Mouse (Mus musculus): ENCODE measurements at regions not wholly inside any gene's neighbourhood (a gene's known extent, or its start where the extent isn't known, plus 50 kb on each side); places are given as distances from the start of the nearest gene placed in this dataset.

DNA sequence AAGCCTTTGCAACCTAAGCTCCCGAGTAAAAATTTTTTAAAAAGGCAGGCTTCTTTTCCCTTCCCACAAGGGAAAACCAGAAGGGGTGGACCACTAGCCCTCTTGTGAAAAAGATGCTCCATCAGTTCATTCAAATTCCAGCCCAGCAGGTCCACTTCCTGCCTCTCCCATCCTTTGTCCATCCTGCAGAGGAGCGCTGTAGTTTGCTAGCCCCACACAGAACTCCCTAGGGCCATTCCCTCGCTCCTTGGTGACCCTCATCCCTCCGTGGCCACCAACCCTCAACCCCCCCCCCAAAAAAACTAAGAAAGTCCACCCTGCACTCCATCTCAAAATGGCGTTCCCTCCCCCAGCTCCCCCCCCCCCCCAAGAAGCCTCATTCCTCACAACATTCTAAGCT, 136.5 kb downstream of the Ly86 start:
- Histone ChIP-seq H3K4me1 (ENCODE audit: control insufficient read depth, insufficient read depth, low read length) (peaks cover 33% of the 10 kb centered on the region), H3K4me3 (replicated peaks; ENCODE audit: extremely low read depth, low read depth, low read length) (no peak overlapping the region)
- TF ChIP-seq CTCF (IDR thresholded peaks at IDR 0.05; ENCODE audit: insufficient read depth, low read length) (no peak), POLR2A (IDR thresholded peaks at IDR 0.05; ENCODE audit: borderline replicate concordance, extremely low read depth, low read depth, low read length) (no peak)
- no peak for DNase-seq
- WGBS, result 31% methylated on average over 5 of the region's 5 CpGs

- peak; percentile 70 for DNase-seq
- Histone ChIP-seq H3K4me1 (ENCODE audit: control insufficient read depth, insufficient read depth, low read length) (peaks cover 28% of the 10 kb centered on the region), H3K4me3 (replicated peaks; ENCODE audit: extremely low read depth, low read depth, low read length) (peak overlapping the region; percentile 26)
- TF ChIP-seq POLR2A (IDR thresholded peaks at IDR 0.05; ENCODE audit: borderline replicate concordance, extremely low read depth, low read depth, low read length) (no peak; the same call in 1 of the 2 replicates), CTCF (IDR thresholded peaks at IDR 0.05; ENCODE audit: insufficient read depth, low read length) (no peak)
- WGBS, result 7% methylated on average over 2 of the region's 2 CpGs
These were observed 137.0 kb downstream of the Ly86 start for GRCm38 (mm10) chr13:37482038-37482437.

DNA sequence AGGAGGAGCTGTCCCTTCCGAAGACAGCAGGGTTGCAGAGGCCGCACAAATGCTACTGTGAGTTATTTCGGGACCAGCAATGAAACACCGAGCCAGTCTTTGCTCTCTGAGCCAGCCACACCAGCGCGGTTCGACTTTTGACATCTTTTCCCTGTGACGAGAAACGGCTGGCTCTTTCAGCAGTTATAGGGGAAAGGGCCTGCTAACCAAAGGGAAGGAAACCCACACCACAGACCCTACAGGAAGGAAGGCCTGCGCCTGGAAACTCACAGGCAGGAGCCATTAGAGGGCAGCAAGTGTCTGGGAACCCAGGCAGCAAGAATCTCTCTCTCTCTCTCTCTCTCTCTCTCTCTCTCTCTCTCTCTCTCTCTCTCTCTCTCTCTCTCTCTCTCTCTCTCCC, 137.6 kb downstream of the Ly86 start:
- Histone ChIP-seq H3K4me1 (ENCODE audit: control insufficient read depth, insufficient read depth, low read length) (peaks cover 24% of the 10 kb centered on the region), H3K4me3 (replicated peaks; ENCODE audit: extremely low read depth, low read depth, low read length) (peak overlapping the region; percentile 29)
- 3% methylated on average over 10 of the region's 10 CpGs for WGBS
- DNase-seq, result peak; percentile 76
- TF ChIP-seq CTCF (IDR thresholded peaks at IDR 0.05; ENCODE audit: insufficient read depth, low read length), result peak; percentile 57; the same call in 1 of the 2 replicates
- peak; percentile 49; the same call in 1 of the 2 replicates for TF ChIP-seq POLR2A (IDR thresholded peaks at IDR 0.05; ENCODE audit: borderline replicate concordance, extremely low read depth, low read depth, low read length)

DNA sequence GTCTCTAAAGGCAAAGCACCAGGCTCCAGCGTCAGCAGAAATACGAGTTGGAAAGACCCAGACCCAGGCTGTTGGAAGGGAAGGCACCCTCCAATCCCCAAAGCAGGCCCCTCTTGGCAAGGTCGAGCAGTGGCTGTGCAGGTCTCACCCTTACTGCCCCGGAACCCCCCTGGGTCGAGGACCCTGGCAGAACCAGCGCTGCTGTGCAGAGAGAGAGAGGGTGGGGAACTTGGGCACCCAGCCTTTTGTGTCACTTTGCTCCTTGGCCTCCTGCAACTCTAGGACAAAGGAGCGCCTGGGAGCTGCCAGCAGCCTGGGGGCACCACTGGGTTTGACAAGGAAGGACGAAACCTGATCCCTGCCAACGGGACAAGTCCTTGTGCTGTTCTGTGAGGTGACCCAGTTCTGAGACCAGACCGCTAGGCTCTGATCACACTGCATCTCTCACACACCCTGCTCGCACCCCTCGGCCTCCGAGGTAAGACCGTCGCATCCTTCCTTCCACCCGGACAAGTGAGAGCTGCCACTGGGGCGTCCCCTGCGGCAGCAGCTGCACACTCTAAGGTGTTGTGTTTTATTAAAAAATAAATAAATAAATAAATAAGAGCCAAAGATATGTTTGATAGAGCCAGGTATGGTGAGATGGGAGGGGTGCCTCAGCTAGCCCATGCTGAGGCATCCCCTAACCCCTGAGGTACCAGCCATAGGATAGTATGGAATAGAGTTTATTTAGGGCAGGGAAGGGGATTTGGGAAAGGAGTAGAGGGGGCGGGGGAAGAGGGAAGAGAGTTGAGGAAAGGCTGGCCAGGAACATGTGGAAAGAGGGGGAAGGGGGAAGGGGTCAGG, 138.2 kb downstream of the Ly86 start:
- peak; percentile 74 for DNase-seq
- Histone ChIP-seq H3K4me3 (replicated peaks; ENCODE audit: extremely low read depth, low read depth, low read length) (peak overlapping the region; percentile 43), H3K4me1 (ENCODE audit: control insufficient read depth, insufficient read depth, low read length) (peaks cover 21% of the 10 kb centered on the region)
- WGBS, result 14% methylated on average over 19 of the region's 19 CpGs
- TF ChIP-seq CTCF (IDR thresholded peaks at IDR 0.05; ENCODE audit: insufficient read depth, low read length) (peak; percentile 24; the same call in 1 of the 2 replicates), POLR2A (IDR thresholded peaks at IDR 0.05; ENCODE audit: borderline replicate concordance, extremely low read depth, low read depth, low read length) (peak; percentile 48; the same call in 1 of the 2 replicates)

- TF ChIP-seq POLR2A (IDR thresholded peaks at IDR 0.05; ENCODE audit: borderline replicate concordance, extremely low read depth, low read depth, low read length), result no peak
- no peak for TF ChIP-seq CTCF (IDR thresholded peaks at IDR 0.05; ENCODE audit: insufficient read depth, low read length)
- Histone ChIP-seq H3K4me1 (ENCODE audit: control insufficient read depth, insufficient read depth, low read length) (peaks cover 21% of the 10 kb centered on the region), H3K4me3 (replicated peaks; ENCODE audit: extremely low read depth, low read depth, low read length) (no peak overlapping the region)
- 61% methylated on average over 4 of the region's 4 CpGs for WGBS
- no peak for DNase-seq
These were observed 139.6 kb downstream of the Ly86 start for GRCm38 (mm10) chr13:37484631-37485030.

GRCm38 (mm10) chr13:37492115-37493001, 147.3 kb downstream of the Ly86 start:
- peak; percentile 46 for DNase-seq
- peaks cover 4% of the 10 kb centered on the region; the same call in 1 of the 2 replicates for H3K4me1 ChIP-seq (ENCODE audit: control insufficient read depth, insufficient read depth, low read length)
- WGBS, result 62% methylated on average over 11 of the region's 11 CpGs
- TF ChIP-seq CTCF (IDR thresholded peaks at IDR 0.05; ENCODE audit: insufficient read depth, low read length) (no peak), POLR2A (IDR thresholded peaks at IDR 0.05; ENCODE audit: borderline replicate concordance, extremely low read depth, low read depth, low read length) (no peak)
- H3K4me3 ChIP-seq (replicated peaks; ENCODE audit: extremely low read depth, low read depth, low read length), result no peak overlapping the region

DNA sequence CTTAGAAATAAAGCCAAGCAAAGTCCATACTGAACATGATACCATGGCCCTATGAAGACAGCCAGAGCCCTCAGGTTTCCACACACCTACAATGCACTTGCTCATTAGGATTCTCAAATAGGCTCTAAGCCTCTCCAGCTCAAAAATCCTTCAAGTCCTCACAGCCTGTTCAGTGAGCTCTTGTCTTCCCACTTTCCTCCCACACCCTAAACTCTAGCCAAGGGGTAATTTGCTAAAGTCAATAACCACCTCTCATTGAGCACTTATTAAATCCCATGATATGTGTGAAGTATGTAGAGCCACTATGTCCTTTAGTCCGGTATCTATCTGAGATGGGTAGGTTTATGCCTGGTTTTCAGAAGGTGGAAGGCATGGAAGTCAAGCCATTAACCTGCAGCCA, 148.3 kb downstream of the Ly86 start:
- no peak overlapping the region for H3K4me3 ChIP-seq (replicated peaks; ENCODE audit: extremely low read depth, low read depth, low read length)
- TF ChIP-seq CTCF (IDR thresholded peaks at IDR 0.05; ENCODE audit: insufficient read depth, low read length) (no peak), POLR2A (IDR thresholded peaks at IDR 0.05; ENCODE audit: borderline replicate concordance, extremely low read depth, low read depth, low read length) (no peak)
- peaks cover 4% of the 10 kb centered on the region; the same call in 1 of the 2 replicates for H3K4me1 ChIP-seq (ENCODE audit: control insufficient read depth, insufficient read depth, low read length)
- no peak for DNase-seq
- 76% methylated on average over 1 of the region's 1 CpGs for WGBS

- peak; percentile 67 for DNase-seq
- TF ChIP-seq CTCF (IDR thresholded peaks at IDR 0.05; ENCODE audit: insufficient read depth, low read length) (no peak), POLR2A (IDR thresholded peaks at IDR 0.05; ENCODE audit: borderline replicate concordance, extremely low read depth, low read depth, low read length) (peak; percentile 19; the same call in 1 of the 2 replicates)
- WGBS, result 85% methylated on average over 8 of the region's 8 CpGs
- H3K4me1 ChIP-seq (ENCODE audit: control insufficient read depth, insufficient read depth, low read length), result peaks cover 4% of the 10 kb centered on the region; the same call in 1 of the 2 replicates
- no peak overlapping the region for H3K4me3 ChIP-seq (replicated peaks; ENCODE audit: extremely low read depth, low read depth, low read length)
These were observed 150.4 kb downstream of the Ly86 start for GRCm38 (mm10) chr13:37495272-37495932.

- TF ChIP-seq CTCF (IDR thresholded peaks at IDR 0.05; ENCODE audit: insufficient read depth, low read length) (no peak), POLR2A (IDR thresholded peaks at IDR 0.05; ENCODE audit: borderline replicate concordance, extremely low read depth, low read depth, low read length) (no peak)
- DNase-seq, result no peak
- Histone ChIP-seq H3K4me3 (replicated peaks; ENCODE audit: extremely low read depth, low read depth, low read length) (no peak overlapping the region), H3K4me1 (ENCODE audit: control insufficient read depth, insufficient read depth, low read length) (peaks cover 2% of the 10 kb centered on the region; the same call in 1 of the 2 replicates)
- WGBS, result 68% methylated on average over 3 of the region's 3 CpGs
These were observed 153.0 kb downstream of the Ly86 start for GRCm38 (mm10) chr13:37497986-37498385.

All from lung, adult 2 months (tissue).